Mouse (Mus musculus) small intestine, adult 2 months (tissue): ENCODE measurements at regions not wholly inside any gene's neighbourhood (a gene's known extent, or its start where the extent isn't known, plus 50 kb on each side); places are given as distances from the start of the nearest gene placed in this dataset.

Source experiments
- H3K27ac ChIP-seq: fragments of 200-500 bp; 2 replicates; pipeline ENCODE4 v1.5.1; 2012; ENCODE audit warnings: low read depth, low read length, control low read depth, inconsistent platforms; ENCODE audit not compliant: insufficient read depth
- H3K27me3 ChIP-seq: fragments of 200-500 bp; 2 replicates; pipeline ENCODE4 v1.6.1; 2012; ENCODE audit warnings: mild to moderate bottlenecking, moderate library complexity, low read length, inconsistent platforms; ENCODE audit not compliant: control insufficient read depth, insufficient read depth
- H3K36me3 ChIP-seq: fragments of 200-500 bp; 2 replicates; pipeline ENCODE4 v1.6.1; 2012; ENCODE audit warnings: mild to moderate bottlenecking, low read length, control low read depth, inconsistent platforms; ENCODE audit not compliant: control insufficient read depth, insufficient read depth
- H3K4me1 ChIP-seq: fragments of 200-500 bp; 2 replicates; pipeline ENCODE4 v1.6.1; 2012; ENCODE audit warnings: low read length, inconsistent platforms, mixed read lengths; ENCODE audit not compliant: control insufficient read depth, insufficient read depth, insufficient read length
- H3K4me3 ChIP-seq: fragments of 200-500 bp; 2 replicates; pipeline ENCODE4 v1.5.1; 2012; ENCODE audit warnings: low read depth, mild to moderate bottlenecking, control low read depth, inconsistent platforms, low read length, moderate library complexity
- CTCF ChIP-seq: fragments of 200-500 bp; IDR thresholded peaks from 2 replicates; pipeline ENCODE4 v1.5.1; 2012; ENCODE audit warnings: low read depth, mild to moderate bottlenecking, control low read depth, inconsistent platforms, low read length, moderate library complexity, mixed read lengths; ENCODE audit not compliant: insufficient replicate concordance, insufficient read length; ENCODE audit errors: extremely low read depth
- POLR2A ChIP-seq: fragments of 200-500 bp; IDR thresholded peaks from 2 replicates; pipeline ENCODE4 v1.6.1; 2012; ENCODE audit warnings: low read depth, mild to moderate bottlenecking, control low read depth, inconsistent platforms, low read length, moderate library complexity
- WGBS: fragments of 180-500 bp; shearing (Covaris S2); methylation state at CpG from one replicate; pipeline ENCODE4 v1.1.7; 2018; 5-methylcytosine and 5-hydroxymethylcytosine counted together

DNA sequence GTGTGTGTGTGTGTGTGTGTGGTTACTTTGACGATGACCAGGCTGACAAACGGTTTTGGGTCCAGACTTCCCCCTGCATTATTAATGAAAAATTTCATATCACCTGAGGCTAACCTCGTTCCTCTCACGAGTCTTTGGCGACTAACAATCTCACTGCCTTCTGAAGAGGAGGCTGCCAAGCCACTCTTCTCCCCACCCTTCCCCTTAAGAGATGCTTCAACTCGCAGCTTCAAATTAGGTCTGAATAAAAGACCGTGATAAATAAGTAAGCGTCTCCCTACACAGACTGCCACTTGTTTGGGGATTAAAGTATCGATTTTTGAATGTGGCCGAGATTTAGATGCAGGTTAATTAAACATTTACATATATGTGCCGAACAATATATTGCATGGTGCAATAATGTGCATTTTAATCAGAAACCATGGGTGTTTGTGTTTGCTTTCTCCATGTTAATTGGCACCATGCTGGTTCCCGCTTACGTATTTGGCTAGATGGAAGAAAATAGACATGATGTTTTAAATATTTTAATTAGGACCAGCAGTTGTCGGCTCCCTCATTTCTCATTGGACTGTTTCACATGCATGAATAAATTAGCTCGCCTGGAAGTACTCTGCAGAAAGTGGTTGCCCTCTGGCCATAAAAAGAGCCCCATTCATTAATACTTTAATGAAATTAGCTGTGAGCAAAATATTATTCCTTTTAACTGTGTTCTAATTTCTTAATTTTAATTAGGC is 139.1 kb downstream of the Anxa2 start:
- H3K36me3 ChIP-seq: no peaks in the 10 kb centered on the region
- no peak overlapping the region for H3K4me3 ChIP-seq
- no peak overlapping the region for H3K27ac ChIP-seq
- 70% methylated on average over 15 of the region's 15 CpGs for WGBS
- H3K4me1 ChIP-seq: no peaks in the 10 kb centered on the region
- TF ChIP-seq POLR2A (no peak), CTCF (no peak)
- H3K27me3 ChIP-seq: no peaks in the 10 kb centered on the region

DNA sequence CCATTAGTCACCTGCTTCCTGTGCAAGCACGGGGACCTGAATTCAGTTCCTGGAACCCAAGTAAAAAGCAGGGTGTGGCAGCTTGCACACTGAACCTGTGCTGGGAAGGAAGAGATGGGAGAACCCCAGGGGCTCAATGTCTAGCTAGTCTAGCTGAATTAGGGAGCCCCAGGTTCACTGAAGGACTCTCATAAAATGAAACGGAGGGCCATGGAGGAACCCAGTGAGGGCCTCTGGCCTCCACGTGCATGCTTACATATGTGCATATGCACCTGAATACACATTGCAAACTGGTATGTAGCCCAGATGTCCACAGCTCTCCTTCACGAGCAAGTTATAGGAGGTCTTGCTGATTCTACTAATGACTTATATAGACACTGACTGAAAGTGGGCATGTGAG is 135.4 kb downstream of the Anxa2 start:
- H3K36me3 ChIP-seq: no peaks in the 10 kb centered on the region
- TF ChIP-seq POLR2A (no peak), CTCF (no peak)
- no peak overlapping the region for H3K4me3 ChIP-seq
- WGBS: 67% methylated on average over 4 of the region's 4 CpGs
- H3K27ac ChIP-seq: no peak overlapping the region
- no peaks in the 10 kb centered on the region for H3K27me3 ChIP-seq
- H3K4me1 ChIP-seq: no peaks in the 10 kb centered on the region

DNA sequence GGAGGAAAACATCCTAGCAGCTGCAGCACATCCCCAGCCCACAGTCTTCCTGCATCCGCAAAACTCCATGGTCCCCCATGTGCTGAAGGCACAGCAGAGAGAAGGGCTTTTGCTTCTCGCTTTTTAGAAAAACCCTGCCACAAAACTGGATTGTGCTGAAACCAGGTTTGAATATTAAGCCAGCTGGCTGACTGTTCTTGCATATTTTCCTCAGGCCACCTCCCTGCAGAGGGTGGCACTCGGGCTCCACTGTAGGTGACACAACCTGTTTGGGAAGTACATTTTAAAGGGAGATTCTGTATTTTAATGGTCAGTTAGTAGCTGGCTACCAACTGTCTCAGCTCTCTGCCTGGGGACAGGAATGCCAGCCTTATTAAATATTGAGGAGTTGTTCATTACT is 133.7 kb downstream of the Anxa2 start:
- H3K36me3 ChIP-seq: no peaks in the 10 kb centered on the region
- no peaks in the 10 kb centered on the region for H3K27me3 ChIP-seq
- H3K4me3 ChIP-seq: no peak overlapping the region
- 66% methylated on average over 3 of the region's 3 CpGs for WGBS
- TF ChIP-seq POLR2A: no peak
- TF ChIP-seq CTCF: no peak
- no peak overlapping the region for H3K27ac ChIP-seq
- no peaks in the 10 kb centered on the region for H3K4me1 ChIP-seq

DNA sequence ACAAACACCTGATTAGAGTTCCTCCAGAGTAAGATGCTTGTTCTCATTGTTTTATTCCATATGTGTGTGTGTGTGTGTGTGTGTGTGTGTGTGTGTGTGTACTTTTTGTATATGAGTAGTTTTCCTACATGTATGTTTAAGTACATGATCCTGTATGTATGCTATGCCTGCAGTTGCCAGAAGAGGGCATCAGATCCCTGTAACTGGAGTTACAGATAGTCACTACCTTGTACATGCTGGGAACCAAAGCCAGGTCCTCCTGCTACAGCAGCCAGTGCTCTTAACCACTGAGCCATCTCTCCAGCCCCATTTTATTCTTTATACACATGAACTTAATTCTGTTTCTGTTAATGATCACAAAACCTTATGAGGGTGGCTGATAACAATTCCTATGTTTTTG is 127.8 kb downstream of the Anxa2 start:
- H3K27ac ChIP-seq: no peak overlapping the region
- H3K4me3 ChIP-seq: no peak overlapping the region

DNA sequence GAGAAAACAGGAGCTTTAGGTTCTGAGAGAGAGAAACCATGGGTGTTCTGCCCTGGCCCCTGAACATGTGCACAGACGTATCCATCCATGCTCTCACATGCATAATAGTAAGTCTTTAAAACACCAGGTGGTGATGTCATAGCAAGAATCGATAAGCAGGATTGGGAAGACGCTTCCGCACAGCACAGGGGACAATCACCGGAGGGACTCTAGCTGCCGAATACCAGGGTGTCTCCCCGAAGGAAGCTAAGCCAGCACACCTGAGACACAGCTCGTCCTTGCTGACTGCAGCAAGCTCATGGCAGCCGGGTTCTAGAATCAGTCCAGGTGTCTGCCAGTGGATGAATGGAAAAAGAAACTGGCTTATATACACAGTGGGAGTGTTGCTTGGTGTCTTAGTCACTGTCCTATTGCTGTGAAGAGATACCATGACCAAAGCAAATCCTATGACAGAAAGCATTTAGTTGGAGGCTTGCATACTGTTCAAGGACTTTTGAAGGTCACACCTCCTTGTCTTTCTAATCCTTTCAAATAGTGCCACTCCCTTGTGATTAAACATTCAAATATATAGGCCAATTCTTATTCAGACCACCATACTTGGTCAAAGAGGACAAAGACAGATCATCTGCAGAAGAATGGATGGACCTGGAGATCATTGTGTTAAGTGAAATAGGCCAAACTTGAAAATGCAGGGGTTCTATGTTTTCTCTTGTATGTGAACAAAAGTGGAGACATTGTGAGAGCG is 124.4 kb downstream of the Anxa2 start:
- H3K27ac ChIP-seq: no peak overlapping the region
- no peaks in the 10 kb centered on the region for H3K27me3 ChIP-seq
- TF ChIP-seq CTCF: no peak
- no peak for TF ChIP-seq POLR2A
- WGBS: 91% methylated on average over 10 of the region's 10 CpGs
- H3K4me3 ChIP-seq: no peak overlapping the region
- H3K4me1 ChIP-seq: no peaks in the 10 kb centered on the region
- no peaks in the 10 kb centered on the region for H3K36me3 ChIP-seq

More for the DNA sequence above, 127.8 kb downstream of the Anxa2 start:
- H3K27me3 ChIP-seq: no peaks in the 10 kb centered on the region
- TF ChIP-seq CTCF (no peak), POLR2A (no peak)
- H3K4me1 ChIP-seq: no peaks in the 10 kb centered on the region
- H3K36me3 ChIP-seq: no peaks in the 10 kb centered on the region

DNA sequence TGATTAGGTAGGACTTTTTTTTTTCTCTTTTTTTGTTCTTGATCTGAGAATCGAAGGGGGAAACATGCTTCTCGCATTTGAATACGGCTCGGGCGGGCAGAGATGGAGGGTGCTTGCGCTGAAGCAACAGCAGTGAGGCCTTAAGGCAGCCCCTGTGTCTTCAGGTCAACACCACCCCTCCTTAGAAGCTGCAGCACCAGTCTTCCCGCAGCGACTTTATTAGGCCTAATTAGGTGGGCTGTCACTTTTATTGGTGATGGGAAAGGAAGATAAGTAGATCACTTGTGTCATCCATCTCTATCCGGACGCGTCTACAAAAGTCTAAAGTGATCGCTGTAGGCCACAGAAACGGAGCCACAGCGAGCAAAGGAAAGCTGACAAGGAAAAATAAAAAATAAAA is 122.0 kb downstream of the Anxa2 start:
- TF ChIP-seq CTCF (no peak), POLR2A (no peak)
- H3K27ac ChIP-seq: no peak overlapping the region
- H3K4me3 ChIP-seq: no peak overlapping the region
- H3K36me3 ChIP-seq: no peaks in the 10 kb centered on the region
- H3K4me1 ChIP-seq: no peaks in the 10 kb centered on the region
- H3K27me3 ChIP-seq: no peaks in the 10 kb centered on the region
- WGBS: 50% methylated on average over 14 of the region's 14 CpGs

DNA sequence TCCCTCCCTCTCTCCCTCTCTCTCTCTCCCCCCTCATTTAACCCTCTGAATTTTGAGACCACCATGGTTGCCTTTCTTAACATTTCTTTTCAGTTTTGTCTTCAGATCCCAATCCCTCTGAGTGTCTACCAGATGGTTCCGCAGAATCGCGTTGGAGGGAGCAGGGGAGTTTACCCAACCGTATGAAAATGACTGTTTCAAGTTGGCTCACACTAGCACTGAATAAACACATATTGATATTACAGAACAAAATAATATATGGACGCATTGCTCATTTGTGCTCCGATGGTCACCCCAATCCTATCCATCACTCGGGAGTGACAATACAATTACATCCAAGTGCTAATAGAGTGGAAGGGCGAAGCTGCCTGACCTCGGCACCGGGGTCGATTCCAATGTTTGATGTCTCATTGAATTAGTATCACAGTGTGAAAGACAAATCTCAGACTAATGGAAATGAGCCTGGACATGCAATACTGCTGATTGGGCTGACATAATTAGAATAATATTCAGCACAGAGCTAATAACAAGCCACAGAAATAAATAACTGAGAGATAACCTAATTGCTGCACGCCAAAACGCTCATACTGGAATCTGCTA is 115.3 kb downstream of the Anxa2 start:
- Histone ChIP-seq H3K27me3 (no peaks in the 10 kb centered on the region), H3K4me1 (no peaks in the 10 kb centered on the region), H3K36me3 (no peaks in the 10 kb centered on the region), H3K4me3 (no peak overlapping the region), H3K27ac (no peak overlapping the region)
- WGBS: 53% methylated on average over 13 of the region's 13 CpGs
- TF ChIP-seq CTCF (no peak), POLR2A (no peak)
